11 mouse cellular contexts compared by ENCODE assay signal in genomic region chr6:147099458-147100277, GRCm38 (mm10). TPM values are rescaled to one million over a fixed set of nuclear protein-coding genes. Genes with fewer than 3 reads are reported as not detected.
A peak's percentile ranks its signal among the peaks of the same experiment; 100 is the strongest.
DNase-seq lines count a peak whose midpoint lies in the region; ATAC-seq and TF ChIP-seq lines count a peak whose summit lies in the region.
"Had no signal": no experiment of that assay in that cellular context is flagged by ENCODE, and none has a peak within 500 bp of the region (broad histone marks: within the 10 kb centered on the region; RNA-seq: fewer than 3 reads in every experiment).

No protein-coding gene starts in this region.

- 0 out of 2 replicates have a peak overlapping the region, but pooled peaks have one; percentile 9 for H3K4me2 ChIP-seq in limb, embryonic 13.5 days (replicated peaks)
- H3K4me2 ChIP-seq: forebrain, embryonic 15.5 days; limb, embryonic 15.5 days had no signal

- ATAC-seq in hematopoietic stem cell, adult 5-6 weeks (replicated peaks in 1 of 2; ENCODE audit: insufficient read depth in 1 of 2, low FRiP score in 2 of 2, low TSS enrichment in 1 of 2, low read depth in 1 of 2, poor library complexity in 2 of 2, severe bottlenecking in 2 of 2) = peak; percentile 67 to 83
- no peak for ATAC-seq in limb, embryonic 13.5 days (ENCODE audit: low FRiP score, low read depth)
- no peak for ATAC-seq in cerebellum, adult (ENCODE audit: insufficient number of reproducible peaks, low FRiP score, low TSS enrichment)
- ATAC-seq: forebrain, embryonic 15.5 days had no signal

- no peak overlapping the region; the same call in 1 of the 2 replicates for H3K9ac ChIP-seq in limb, embryonic 13.5 days
- H3K9ac ChIP-seq: forebrain, embryonic 15.5 days; limb, embryonic 15.5 days had no signal

- H3K4me1 ChIP-seq in lung, adult 2 months (ENCODE audit: control insufficient read depth, insufficient read depth, low read length) = peaks cover 3% of the 10 kb centered on the region; the same call in 1 of the 2 replicates
- peaks cover 29% of the 10 kb centered on the region for H3K4me1 ChIP-seq in limb, embryonic 13.5 days

- no peaks in the 10 kb centered on the region for H3K27me3 ChIP-seq in limb, embryonic 13.5 days
- H3K27me3 ChIP-seq: forebrain, embryonic 15.5 days; limb, embryonic 15.5 days had no signal

- TF ChIP-seq CTCF in lung, adult 2 months (IDR thresholded peaks at IDR 0.05; ENCODE audit: insufficient read depth, low read length) = no peak

- peaks cover 30% of the 10 kb centered on the region for H3K36me3 ChIP-seq in limb, embryonic 13.5 days

- H3K9me3 ChIP-seq in limb, embryonic 13.5 days = no peaks in the 10 kb centered on the region
- H3K9me3 ChIP-seq: forebrain, embryonic 15.5 days; limb, embryonic 15.5 days had no signal

- peak overlapping the region; percentile 49 for H3K4me3 ChIP-seq in lung, adult 2 months (replicated peaks; ENCODE audit: extremely low read depth, low read depth, low read length)
- H3K4me3 ChIP-seq in limb, embryonic 13.5 days = no peak overlapping the region
- H3K4me3 ChIP-seq: forebrain, embryonic 15.5 days; limb, embryonic 15.5 days had no signal

- 57% methylated on average over 19 of the region's 19 CpGs for WGBS in lung, adult 2 months
- 72% methylated on average over 19 of the region's 19 CpGs for WGBS in limb, embryonic 13.5 days

- TF ChIP-seq POLR2A in lung, adult 2 months (IDR thresholded peaks at IDR 0.05; ENCODE audit: borderline replicate concordance, extremely low read depth, low read depth, low read length) = no peak

- DNase-seq in lung, adult 2 months = no peak
- DNase-seq in lung, postnatal 10 days = no peak
- DNase-seq in thymus, postnatal 14 days = peak; percentile 65
- no peak for DNase-seq in cerebellum, adult 11-12 months
- no peak for DNase-seq in layer of hippocampus, adult 18-20 months (ENCODE audit: low spot score in 2 of 2)
- DNase-seq: cerebellum, adult 8-10 months had no signal

- H3K27ac ChIP-seq in limb, embryonic 13.5 days = no peak overlapping the region
- H3K27ac ChIP-seq: forebrain, embryonic 15.5 days; limb, embryonic 15.5 days had no signal

RNA-seq across cellular contexts. Expression of gene Klhl42, which starts 8.5 kb away (rescaled TPM):
- polyA plus RNA-seq in lung, adult 2 months (2012; rRNA removed) = 11.5 and 12.0 TPM in 2 replicates
- total RNA-seq in hematopoietic stem cell, adult 5-6 weeks (2017) = 7.7 and 14.3 TPM in 2 replicates
- polyA plus RNA-seq in limb, embryonic 13.5 days (2015; fragmentation: Nextera tagmentation; extraction: Ambion mirVana) = 7.4 and 8.8 TPM in 2 replicates
- 10 to 100 TPM; 19.6 to 20.0 TPM for total RNA-seq in layer of hippocampus, adult 18-20 months (2021)

RNA-seq across cellular contexts. Expression of gene Mansc4, which starts 12.8 kb away (rescaled TPM):
- polyA plus RNA-seq in lung, adult 2 months (2012; rRNA removed) = 0.20 and 0.65 TPM in 2 replicates
- not detected in 2 replicates for total RNA-seq in hematopoietic stem cell, adult 5-6 weeks (2017)
- polyA plus RNA-seq in limb, embryonic 13.5 days (2015; fragmentation: Nextera tagmentation; extraction: Ambion mirVana) = 1.8 and 2.1 TPM in 2 replicates
- under 1 TPM; 0.48 to 0.67 TPM for total RNA-seq in layer of hippocampus, adult 18-20 months (2021)

RNA-seq across cellular contexts. Expression of gene Mrps35, which starts 57.1 kb away (rescaled TPM):
- polyA plus RNA-seq in lung, adult 2 months (2012; rRNA removed) = 5.2 and 6.2 TPM in 2 replicates
- total RNA-seq in hematopoietic stem cell, adult 5-6 weeks (2017) = 43.6 and 70.9 TPM in 2 replicates
- polyA plus RNA-seq in limb, embryonic 13.5 days (2015; fragmentation: Nextera tagmentation; extraction: Ambion mirVana) = 98.6 and 99.6 TPM in 2 replicates
- total RNA-seq in layer of hippocampus, adult 18-20 months (2021) = 10 to 100 TPM; 45.3 to 47.5 TPM

Comparison
In these comparisons a context has a peak if more than half of its experiments do, and no peak if none do; other contexts are left out.
1. ATAC-seq: peak in hematopoietic stem cell, adult 5-6 weeks (2 of 2); none in limb, embryonic 13.5 days (single experiment) and cerebellum, adult (single experiment).